Mouse (Mus musculus) C2C12 (cell line): ENCODE data around the gene Gpr1.

Experiments used
- CEBPB ChIP-seq: IDR thresholded peaks from one replicate; pipeline ENCODE4 v1.6.1; 2011; ENCODE audit warnings: low read depth, mild to moderate bottlenecking, control low read depth, moderate library complexity
- CTCF ChIP-seq: IDR thresholded peaks from one replicate; pipeline ENCODE4 v1.5.1; 2011; ENCODE audit not compliant: control insufficient read depth, insufficient read depth, insufficient read length
- MAX ChIP-seq: IDR thresholded peaks from one replicate; pipeline ENCODE4 v1.6.1; 2011; ENCODE audit warnings: mild to moderate bottlenecking, control low read depth
- MYOD1 ChIP-seq: IDR thresholded peaks from one replicate; pipeline ENCODE4 v1.6.1; 2011; ENCODE audit warnings: low read depth; ENCODE audit not compliant: control insufficient read depth, insufficient read length
- MYOG ChIP-seq: IDR thresholded peaks from one replicate; pipeline ENCODE4 v1.6.1; 2011; ENCODE audit not compliant: control insufficient read depth, insufficient read length; ENCODE audit errors: extremely low read depth
- USF1 ChIP-seq: IDR thresholded peaks from one replicate; pipeline ENCODE4 v1.6.1; 2011; ENCODE audit warnings: low read depth, mild to moderate bottlenecking, control low read depth, moderate library complexity

DNA sequence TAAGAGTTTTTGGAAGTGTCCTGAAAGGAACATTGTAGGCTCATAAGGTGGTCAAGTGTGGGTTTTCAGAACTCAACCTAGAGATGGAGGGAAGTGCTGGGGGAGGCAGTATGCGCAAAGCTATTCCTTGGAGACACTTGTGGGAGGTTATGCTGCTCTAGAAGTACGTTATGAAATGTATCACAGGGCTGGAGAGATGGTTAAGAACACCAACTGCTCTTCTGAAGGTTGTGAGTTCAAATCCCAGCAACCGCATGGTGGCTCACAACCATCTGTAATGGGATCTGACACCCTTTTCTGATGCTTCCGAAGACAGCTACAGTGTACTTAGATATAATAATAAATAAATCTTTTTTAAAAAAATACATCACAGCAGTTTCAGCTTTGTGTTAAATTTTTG, 34.2 kb downstream of the Gpr1 start:
- no peak for TF ChIP-seq CTCF
- no peak for TF ChIP-seq USF1
- TF ChIP-seq MYOD1, result no peak
- TF ChIP-seq MYOG, result no peak
- TF ChIP-seq MAX, result no peak
- no peak for TF ChIP-seq CEBPB
